Mouse (Mus musculus) G1E (cell line): ENCODE data around the gene Hus1b.

Experiments
- CTCF ChIP-seq: IDR thresholded peaks from 2 replicates; pipeline ENCODE4 v1.5.1; 2012; ENCODE audit warnings: low read depth, low read length, inconsistent platforms, mixed read lengths
- GATA1 ChIP-seq: IDR thresholded peaks from 2 replicates; pipeline ENCODE4 v1.6.1; 2012; ENCODE audit warnings: borderline replicate concordance, low read length, inconsistent platforms, mixed read lengths
- GATA2 ChIP-seq: IDR thresholded peaks from 2 replicates; pipeline ENCODE4 v1.6.1; 2012; ENCODE audit warnings: low read depth, low read length, inconsistent platforms, borderline replicate concordance
- POLR2AphosphoS5 ChIP-seq: IDR thresholded peaks from 2 replicates; pipeline ENCODE4 v1.6.1; 2012; ENCODE audit warnings: low read depth, low read length, inconsistent platforms; ENCODE audit not compliant: insufficient replicate concordance
- TAL1 ChIP-seq: conservative IDR thresholded peaks from 2 replicates; pipeline ENCODE4 v1.6.1; 2012; ENCODE audit warnings: low read depth, low read length, inconsistent platforms, mixed read lengths

GRCm38 (mm10) chr13:30960714-30961113 lies 13.2 kb upstream of the Hus1b start:
- no peak for TF ChIP-seq CTCF
- TF ChIP-seq GATA1, result no peak
- TF ChIP-seq POLR2AphosphoS5, result no peak
- no peak for TF ChIP-seq TAL1
- TF ChIP-seq GATA2, result no peak
